Mouse (Mus musculus) G1E (cell line): ENCODE results near the gene Rsph4a. TPM values are rescaled to one million over a fixed set of nuclear protein-coding genes. Genes with fewer than 3 reads are reported as not detected.

Experiments
- ATAC-seq: 2 replicates; pipeline ENCODE4 v1.8.0; 2016; ENCODE audit warnings: mild to moderate bottlenecking; ENCODE audit not compliant: insufficient number of reproducible peaks, poor library complexity, low FRiP score, severe bottlenecking; ENCODE audit errors: extremely low read depth
- DNase-seq: peaks from one replicate; pipeline ENCODE4 v3.0.0; 2012; ENCODE audit warnings: low spot score
- H3K27me3 ChIP-seq: 2 replicates; pipeline ENCODE4 v1.6.1; 2012; ENCODE audit warnings: mild to moderate bottlenecking, low read length, inconsistent platforms; ENCODE audit not compliant: insufficient read depth
- H3K36me3 ChIP-seq: replicated peaks from 2 replicates; pipeline ENCODE3; 2012; ENCODE audit warnings: mild to moderate bottlenecking, inconsistent platforms
- H3K4me1 ChIP-seq: 2 replicates; pipeline ENCODE4 v1.6.1; 2012; ENCODE audit warnings: low read depth, low read length, inconsistent platforms, mixed read lengths; ENCODE audit not compliant: insufficient read depth
- H3K4me3 ChIP-seq: 2 replicates; pipeline ENCODE4 v1.5.1; 2012; ENCODE audit warnings: low read depth, mild to moderate bottlenecking, inconsistent platforms, low read length, moderate library complexity, mixed read lengths
- H3K9me3 ChIP-seq: replicated peaks from 2 replicates; pipeline ENCODE4 v1.6.1; 2012; ENCODE audit warnings: inconsistent platforms
- CTCF ChIP-seq: IDR thresholded peaks from 2 replicates; pipeline ENCODE4 v1.5.1; 2012; ENCODE audit warnings: low read depth, low read length, inconsistent platforms, mixed read lengths
- GATA1 ChIP-seq: IDR thresholded peaks from 2 replicates; pipeline ENCODE4 v1.6.1; 2012; ENCODE audit warnings: borderline replicate concordance, low read length, inconsistent platforms, mixed read lengths
- GATA2 ChIP-seq: IDR thresholded peaks from 2 replicates; pipeline ENCODE4 v1.6.1; 2012; ENCODE audit warnings: low read depth, low read length, inconsistent platforms, borderline replicate concordance
- POLR2AphosphoS5 ChIP-seq: IDR thresholded peaks from 2 replicates; pipeline ENCODE4 v1.6.1; 2012; ENCODE audit warnings: low read depth, low read length, inconsistent platforms; ENCODE audit not compliant: insufficient replicate concordance
- TAL1 ChIP-seq: conservative IDR thresholded peaks from 2 replicates; pipeline ENCODE4 v1.6.1; 2012; ENCODE audit warnings: low read depth, low read length, inconsistent platforms, mixed read lengths
- polyA plus RNA-seq: library from polyadenylated mRNA; stranded (reverse); fragments of >175 nt; gene quantifications from 2 replicates; pipeline ENCODE4 v1.2.3, GENCODE M21; 2012
- total RNA-seq, 2 experiments: library from RNA; stranded (forward) in 1 of 2; stranded (reverse) in 1 of 2; fragments of 200-1000 nt in 1 of 2; fragments of >200 nt in 1 of 2; fragmentation: Nextera tagmentation in 1 of 2; gene quantifications; 2 replicates each; pipeline ENCODE4 v1.2.3; 2014 to 2017

Rsph4a gene
- total and polyA plus RNA-seq, 3 experiments, result 0.11 TPM; not detected in 2

- no peaks in the 10 kb centered on the region for H3K9me3 ChIP-seq
- H3K4me1 ChIP-seq, result peaks cover 7% of the 10 kb centered on the region; the same call in 1 of the 2 replicates
- TF ChIP-seq GATA1 (no peak), POLR2AphosphoS5 (no peak), GATA2 (no peak), TAL1 (no peak), CTCF (no peak)
- no peaks in the 10 kb centered on the region for H3K36me3 ChIP-seq
- H3K4me3 ChIP-seq, result no peak overlapping the region
- DNase-seq, result no peak
- ATAC-seq, result no peak
- 0 out of 2 replicates have a peak, but pooled peaks cover 7% of the 10 kb centered on the region for H3K27me3 ChIP-seq
Measured at GRCm38 (mm10) chr10:33905489-33905888, 578 bp downstream of the Rsph4a start.

GRCm38 (mm10) chr10:33940702-33941101, 35.8 kb downstream of the Rsph4a start:
- Histone ChIP-seq H3K4me1 (no peaks in the 10 kb centered on the region), H3K27me3 (no peaks in the 10 kb centered on the region), H3K36me3 (peaks cover 37% of the 10 kb centered on the region), H3K4me3 (no peak overlapping the region), H3K9me3 (no peaks in the 10 kb centered on the region)
- no peak for TF ChIP-seq TAL1
- no peak for TF ChIP-seq GATA1
- TF ChIP-seq GATA2, result no peak
- no peak for TF ChIP-seq POLR2AphosphoS5
- no peak for ATAC-seq
- no peak for DNase-seq

GRCm38 (mm10) chr10:33945390-33945789, 40.5 kb downstream of the Rsph4a start:
- Histone ChIP-seq H3K9me3 (no peaks in the 10 kb centered on the region), H3K4me1 (no peaks in the 10 kb centered on the region; the same call in 1 of the 2 replicates), H3K27me3 (no peaks in the 10 kb centered on the region), H3K36me3 (peaks cover 27% of the 10 kb centered on the region), H3K4me3 (no peak overlapping the region)
- TF ChIP-seq CTCF, result no peak
- no peak for TF ChIP-seq POLR2AphosphoS5
- TF ChIP-seq GATA2, result no peak
- TF ChIP-seq GATA1, result no peak
- no peak for TF ChIP-seq TAL1
- ATAC-seq (no peak), DNase-seq (no peak)

GRCm38 (mm10) chr10:33946336-33946735, 41.4 kb downstream of the Rsph4a start:
- DNase-seq (no peak), ATAC-seq (no peak)
- Histone ChIP-seq H3K4me1 (no peaks in the 10 kb centered on the region; the same call in 1 of the 2 replicates), H3K27me3 (no peaks in the 10 kb centered on the region), H3K36me3 (peaks cover 23% of the 10 kb centered on the region), H3K9me3 (no peaks in the 10 kb centered on the region), H3K4me3 (no peak overlapping the region)
- TF ChIP-seq CTCF (no peak), GATA2 (no peak), POLR2AphosphoS5 (no peak), GATA1 (no peak), TAL1 (no peak)

- ATAC-seq (peak; percentile 88), DNase-seq (peak; percentile 35)
- Histone ChIP-seq H3K4me1 (no peaks in the 10 kb centered on the region; the same call in 1 of the 2 replicates), H3K27me3 (no peaks in the 10 kb centered on the region), H3K4me3 (peak within 1 kb of the TSS; percentile 77), H3K9me3 (no peaks in the 10 kb centered on the region), H3K36me3 (peaks cover 6% of the 10 kb centered on the region)
- no peak for TF ChIP-seq GATA2
- TF ChIP-seq POLR2AphosphoS5, result no peak
- TF ChIP-seq TAL1, result no peak
- TF ChIP-seq GATA1, result no peak
- no peak for TF ChIP-seq CTCF
Measured at GRCm38 (mm10) chr10:33950803-33951583, 46.1 kb downstream of the Rsph4a start, which contains the start of gene Zup1. TSS of gene Zup1 (minus strand) at chr10:33951269.

GRCm38 (mm10) chr10:33952509-33952908, 47.6 kb downstream of the Rsph4a start:
- no peak for ATAC-seq
- no peak for TF ChIP-seq GATA2
- no peak for DNase-seq

More at GRCm38 (mm10) chr10:33952509-33952908, 47.6 kb downstream of the Rsph4a start:
- Histone ChIP-seq H3K27me3 (no peaks in the 10 kb centered on the region), H3K4me3 (no peak overlapping the region), H3K9me3 (no peaks in the 10 kb centered on the region), H3K4me1 (no peaks in the 10 kb centered on the region; the same call in 1 of the 2 replicates), H3K36me3 (peaks cover 5% of the 10 kb centered on the region)

Other genes starting within 250 kb of the Rsph4a start
- gene Sult3a2, start 118.4 kb upstream of the Rsph4a start, total RNA-seq (2014; fragmentation: Nextera tagmentation), result not detected in 2 replicates
- gene Sult3a2, start 118.4 kb upstream of the Rsph4a start, total RNA-seq (2017), result not detected in 2 replicates
- not detected in 2 replicates for gene Sult3a2, start 118.4 kb upstream of the Rsph4a start, polyA plus RNA-seq
- gene Sult3a1, start 47.4 kb upstream of the Rsph4a start, total RNA-seq (2014; fragmentation: Nextera tagmentation), result not detected in 2 replicates
- not detected in 2 replicates for gene Sult3a1, start 47.4 kb upstream of the Rsph4a start, total RNA-seq (2017)
- gene Sult3a1, start 47.4 kb upstream of the Rsph4a start, polyA plus RNA-seq, result not detected in 2 replicates
- 27.2 and 38.2 TPM in 2 replicates for gene Zup1, start 46.2 kb downstream of the Rsph4a start, total RNA-seq (2014; fragmentation: Nextera tagmentation)
- gene Zup1, start 46.2 kb downstream of the Rsph4a start, total RNA-seq (2017), result 20.8 and 24.6 TPM in 2 replicates
- 0.81 and 1.6 TPM in 2 replicates for gene Zup1, start 46.2 kb downstream of the Rsph4a start, polyA plus RNA-seq
- gene Rwdd1, start 114.5 kb downstream of the Rsph4a start, total RNA-seq (2014; fragmentation: Nextera tagmentation), result 250 and 269 TPM in 2 replicates
- 232 and 246 TPM in 2 replicates for gene Rwdd1, start 114.5 kb downstream of the Rsph4a start, total RNA-seq (2017)
- 57.2 and 67.7 TPM in 2 replicates for gene Rwdd1, start 114.5 kb downstream of the Rsph4a start, polyA plus RNA-seq
- gene Trappc3l, start 132.5 kb downstream of the Rsph4a start, total RNA-seq (2014; fragmentation: Nextera tagmentation), result not detected in 2 replicates
- gene Trappc3l, start 132.5 kb downstream of the Rsph4a start, total RNA-seq (2017), result not detected in 2 replicates
- not detected in 2 replicates for gene Trappc3l, start 132.5 kb downstream of the Rsph4a start, polyA plus RNA-seq
- gene Calhm4, start 139.2 kb downstream of the Rsph4a start, total RNA-seq (2014; fragmentation: Nextera tagmentation), result not detected in 2 replicates
- gene Calhm4, start 139.2 kb downstream of the Rsph4a start, total RNA-seq (2017), result 0.06 and 0.11 TPM in 2 replicates
- not detected in 2 replicates for gene Calhm4, start 139.2 kb downstream of the Rsph4a start, polyA plus RNA-seq
- not detected in 2 replicates for gene Calhm5, start 191.4 kb downstream of the Rsph4a start, total RNA-seq (2014; fragmentation: Nextera tagmentation)
- gene Calhm5, start 191.4 kb downstream of the Rsph4a start, total RNA-seq (2017), result under 0.01 and 0.05 TPM in 2 replicates
- gene Calhm5, start 191.4 kb downstream of the Rsph4a start, polyA plus RNA-seq, result not detected in 2 replicates
- gene Calhm6, start 222.9 kb downstream of the Rsph4a start, total RNA-seq (2014; fragmentation: Nextera tagmentation), result not detected in 2 replicates
- 0.27 TPM in 1 of 2 replicates, not detected in the other for gene Calhm6, start 222.9 kb downstream of the Rsph4a start, total RNA-seq (2017)
- gene Calhm6, start 222.9 kb downstream of the Rsph4a start, polyA plus RNA-seq, result not detected in 2 replicates